Mouse (Mus musculus) gastrocnemius, postnatal 14 days (tissue): ENCODE data around the gene H2afb2. TPM values are rescaled to one million over a fixed set of nuclear protein-coding genes. Genes with fewer than 3 reads are reported as not detected.

Experiments
- DNase-seq: peaks from one replicate; pipeline ENCODE4 v3.0.0; 2021; ENCODE audit warnings: mixed read lengths
- intact Hi-C: fragments of 180-260 bp; cut with DNase I; formaldehyde crosslinking; loops from one replicate; pipeline ENCODE4 v1.15.1; 2025; ENCODE audit warnings: low total_unique reads
- long read RNA-seq, 2 experiments: library from polyadenylated mRNA; stranded (forward); transcript quantifications; one replicate each; pipeline ENCODE4 v2.0.0; 2021
- total RNA-seq, 2 experiments: library from RNA; stranded (reverse); gene quantifications; 2 replicates each; pipeline ENCODE4 v1.2.3; 2021

H2afb2 gene
- not detected for total RNA-seq
- long read RNA-seq, experiment 1: 0 reads
- long read RNA-seq, experiment 2: 0 reads

GRCm38 (mm10) chrX:116680878-116681277 is at the start of gene H2afb2:
Gene H2afb2, plus strand, starts transcription at chrX:116681178.
- no peak for DNase-seq
- intact Hi-C loops: no loop called here

Other genes starting within 250 kb of the H2afb2 start
- gene Cpxcr1, start 232.2 kb upstream of the H2afb2 start, total RNA-seq: not detected